Mouse (Mus musculus) hindbrain, postnatal 0 days (tissue): ENCODE measurements at regions not wholly inside any gene's neighbourhood (a gene's known extent, or its start where the extent isn't known, plus 50 kb on each side); places are given as distances from the start of the nearest gene placed in this dataset.
"Not testable (repeated sequence)": the region's sequence is repeated elsewhere in the genome, so short reads cannot be mapped to it uniquely, and the experiment has no call there.

Experiments
- ATAC-seq: fragments of 200-750 bp; cut with Nextera tagmentation; 2 replicates; pipeline ENCODE4 v1.8.0; 2017; ENCODE audit warnings: mild to moderate bottlenecking, moderate TSS enrichment, moderate library complexity
- DNase-seq: peaks from one replicate; pipeline ENCODE4 v3.0.0-alpha.2; 2015; ENCODE audit warnings: low spot score
- H3K27ac ChIP-seq: fragments of 300-500 bp; sonication (generic); 2 replicates; pipeline ENCODE4 v1.5.1; 2014; ENCODE audit warnings: mild to moderate bottlenecking
- H3K27me3 ChIP-seq: fragments of 300-500 bp; sonication (generic); 2 replicates; pipeline ENCODE4 v1.6.1; 2014; ENCODE audit warnings: low read length, mixed read lengths; ENCODE audit not compliant: insufficient read depth
- H3K36me3 ChIP-seq: fragments of 300-500 bp; sonication (generic); 2 replicates; pipeline ENCODE4 v1.6.1; 2014; ENCODE audit warnings: low read length, mixed read lengths; ENCODE audit not compliant: insufficient read depth
- H3K4me1 ChIP-seq: fragments of 300-500 bp; sonication (generic); 2 replicates; pipeline ENCODE4 v1.6.1; 2014; ENCODE audit warnings: antibody characterized with exemption, low read length, mixed read lengths; ENCODE audit not compliant: insufficient read depth
- H3K4me2 ChIP-seq: fragments of 300-500 bp; sonication (generic); 2 replicates; pipeline ENCODE4 v1.6.1; 2014; ENCODE audit warnings: low read depth, mild to moderate bottlenecking, low read length, moderate library complexity, mixed read lengths
- H3K4me3 ChIP-seq: fragments of 300-500 bp; sonication (generic); 2 replicates; pipeline ENCODE4 v1.5.1; 2014; ENCODE audit warnings: low read length
- H3K9ac ChIP-seq: fragments of 300-500 bp; sonication (generic); replicated peaks from 2 replicates; pipeline ENCODE4 v1.6.1; 2014; ENCODE audit warnings: mild to moderate bottlenecking, low read length, moderate library complexity, mixed read lengths
- H3K9me3 ChIP-seq: fragments of 300-500 bp; sonication (generic); 2 replicates; pipeline ENCODE4 v1.6.1; 2016; ENCODE audit warnings: low read length, mixed read lengths
- CTCF ChIP-seq: IDR thresholded peaks from 2 replicates; pipeline ENCODE4 v1.5.1; 2016; ENCODE audit warnings: antibody characterized with exemption, control low read depth, low read depth
- WGBS: fragments of 180-500 bp; shearing (Covaris S2); extraction: QIAGEN DNeasy Blood & Tissue Kit; methylation state at CpG from one replicate; pipeline ENCODE4 v1.1.7; 2014; 5-methylcytosine and 5-hydroxymethylcytosine counted together

DNA sequence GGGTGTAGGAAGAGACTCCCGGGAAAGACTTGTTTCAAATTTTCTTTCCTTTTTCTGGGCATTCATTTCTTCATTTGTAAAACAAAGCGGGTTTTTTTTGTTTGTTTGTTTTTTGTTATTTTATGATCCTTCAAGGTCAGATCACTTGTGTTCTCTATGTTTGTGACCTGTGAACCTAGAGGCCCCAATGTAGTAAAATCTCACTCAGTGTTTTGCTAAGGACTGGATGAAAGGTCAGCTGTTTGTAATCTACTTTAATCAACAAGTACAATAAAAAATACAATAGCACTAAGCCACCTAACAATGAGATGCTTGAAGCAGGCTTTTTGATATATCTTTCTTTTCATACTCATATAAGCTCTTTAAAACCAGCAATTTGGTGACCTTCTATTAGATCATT is 91.3 kb downstream of the Dusp6 start:
- ATAC-seq (no peak), DNase-seq (no peak)
- Histone ChIP-seq H3K27me3 (no peaks in the 10 kb centered on the region), H3K4me2 (no peak overlapping the region), H3K27ac (no peak overlapping the region), H3K9ac (no peak overlapping the region), H3K36me3 (no peaks in the 10 kb centered on the region), H3K4me3 (no peak overlapping the region), H3K9me3 (no peaks in the 10 kb centered on the region), H3K4me1 (no peaks in the 10 kb centered on the region)
- TF ChIP-seq CTCF = no peak
- 93% methylated on average over 2 of the region's 2 CpGs for WGBS

DNA sequence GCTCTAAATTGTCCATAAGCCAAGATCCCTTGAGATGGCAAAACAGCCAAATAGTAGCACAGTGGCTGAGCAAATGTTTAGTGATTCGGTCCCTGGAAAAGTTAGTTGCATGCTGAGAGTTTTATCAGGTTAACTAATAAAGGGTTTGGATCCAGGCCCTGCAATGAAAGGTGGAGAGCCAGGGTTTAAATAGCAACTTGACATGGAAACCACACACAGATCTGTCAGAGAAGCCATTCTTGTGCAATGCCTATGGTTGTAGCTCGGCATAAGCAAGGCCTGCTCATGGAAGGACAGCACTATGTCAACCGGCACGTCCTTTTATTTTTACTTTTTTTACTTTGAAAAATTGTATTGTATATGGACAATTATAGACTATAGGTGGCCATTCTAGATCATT is 92.3 kb downstream of the Dusp6 start:
- no peaks in the 10 kb centered on the region for H3K27me3 ChIP-seq
- H3K4me3 ChIP-seq = no peak overlapping the region
- no peaks in the 10 kb centered on the region for H3K36me3 ChIP-seq
- H3K4me2 ChIP-seq = no peak overlapping the region
- H3K9ac ChIP-seq = no peak overlapping the region
- TF ChIP-seq CTCF = no peak
- H3K9me3 ChIP-seq = no peaks in the 10 kb centered on the region
- DNase-seq = no peak
- H3K27ac ChIP-seq = no peak overlapping the region
- 87% methylated on average over 4 of the region's 4 CpGs for WGBS
- H3K4me1 ChIP-seq = no peaks in the 10 kb centered on the region
- no peak for ATAC-seq

DNA sequence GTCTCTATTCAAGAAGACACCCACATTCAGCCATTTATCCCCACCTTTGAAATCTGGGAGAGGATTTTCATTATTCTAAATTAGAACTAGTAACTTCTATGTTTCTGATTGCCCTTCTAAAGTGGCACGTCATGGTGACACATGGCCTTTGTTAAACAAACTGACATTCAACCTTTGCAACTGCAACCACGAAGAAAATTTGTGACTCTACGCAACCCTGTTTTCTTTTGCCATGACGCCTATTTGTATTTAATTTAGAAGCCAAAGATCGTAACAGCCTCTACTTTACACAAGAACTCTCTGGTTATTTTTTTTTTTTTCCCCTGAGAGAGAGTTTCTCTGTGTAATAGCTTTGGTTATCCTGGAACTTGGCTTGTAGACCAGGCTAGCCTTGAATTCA is 93.2 kb downstream of the Dusp6 start:
- ATAC-seq = no peak
- no peaks in the 10 kb centered on the region for H3K27me3 ChIP-seq
- no peak overlapping the region for H3K4me3 ChIP-seq
- WGBS = 83% methylated on average over 5 of the region's 5 CpGs
- H3K4me2 ChIP-seq = no peak overlapping the region
- no peak overlapping the region for H3K9ac ChIP-seq
- H3K36me3 ChIP-seq = no peaks in the 10 kb centered on the region
- H3K9me3 ChIP-seq = no peaks in the 10 kb centered on the region
- no peak overlapping the region for H3K27ac ChIP-seq
- no peak for TF ChIP-seq CTCF
- no peaks in the 10 kb centered on the region for H3K4me1 ChIP-seq
- no peak for DNase-seq

DNA sequence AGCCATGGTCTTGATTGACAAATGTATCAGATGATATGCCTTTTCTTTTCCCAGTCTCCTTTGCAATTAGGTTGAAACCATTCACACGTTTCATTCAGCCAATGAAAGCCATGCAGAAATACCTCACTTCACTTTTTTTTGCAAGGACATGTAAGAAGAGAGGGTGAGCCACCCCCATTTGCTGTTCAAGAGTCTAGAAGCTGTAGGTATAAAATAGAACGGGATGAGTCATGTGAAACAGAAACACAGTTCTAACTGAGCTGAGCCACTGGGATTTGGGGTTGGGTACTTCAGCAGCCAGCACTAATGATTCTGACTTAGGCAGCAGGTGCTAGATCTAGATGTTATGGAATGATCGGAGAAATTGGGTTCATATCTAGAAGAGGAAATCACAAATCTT is 93.9 kb downstream of the Dusp6 start:
- Histone ChIP-seq H3K9me3 (no peaks in the 10 kb centered on the region), H3K4me2 (no peak overlapping the region), H3K9ac (no peak overlapping the region), H3K27ac (no peak overlapping the region), H3K4me1 (no peaks in the 10 kb centered on the region), H3K36me3 (no peaks in the 10 kb centered on the region), H3K27me3 (no peaks in the 10 kb centered on the region), H3K4me3 (no peak overlapping the region)
- TF ChIP-seq CTCF = no peak
- ATAC-seq = no peak
- DNase-seq = no peak
- WGBS = 81% methylated on average over 3 of the region's 3 CpGs

DNA sequence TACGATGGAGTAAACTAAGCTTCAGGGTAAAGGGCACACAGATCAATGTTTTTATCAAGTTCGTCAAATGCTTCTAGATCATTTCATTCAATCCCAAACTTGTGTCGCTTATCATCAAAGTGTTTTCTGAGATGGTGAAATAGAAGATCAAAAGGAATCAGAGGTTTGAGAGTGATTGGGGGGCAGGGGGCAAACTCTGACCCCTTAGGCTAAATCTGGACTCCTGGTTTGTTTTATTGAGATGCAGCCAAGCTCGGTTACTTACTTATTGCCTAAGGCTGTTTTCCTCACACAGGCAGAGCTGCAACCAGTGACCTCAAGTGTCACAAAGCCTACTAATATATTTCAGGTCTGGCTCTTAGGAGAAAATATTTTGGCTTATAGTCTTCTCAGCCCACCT is 94.3 kb downstream of the Dusp6 start:
- WGBS = 93% methylated on average over 4 of the region's 4 CpGs
- no peak for TF ChIP-seq CTCF
- H3K9ac ChIP-seq = no peak overlapping the region
- no peaks in the 10 kb centered on the region for H3K9me3 ChIP-seq
- no peak for DNase-seq
- no peaks in the 10 kb centered on the region for H3K27me3 ChIP-seq
- ATAC-seq = no peak
- no peak overlapping the region for H3K4me3 ChIP-seq
- H3K36me3 ChIP-seq = no peaks in the 10 kb centered on the region
- H3K4me1 ChIP-seq = no peaks in the 10 kb centered on the region
- H3K4me2 ChIP-seq = no peak overlapping the region
- H3K27ac ChIP-seq = no peak overlapping the region

DNA sequence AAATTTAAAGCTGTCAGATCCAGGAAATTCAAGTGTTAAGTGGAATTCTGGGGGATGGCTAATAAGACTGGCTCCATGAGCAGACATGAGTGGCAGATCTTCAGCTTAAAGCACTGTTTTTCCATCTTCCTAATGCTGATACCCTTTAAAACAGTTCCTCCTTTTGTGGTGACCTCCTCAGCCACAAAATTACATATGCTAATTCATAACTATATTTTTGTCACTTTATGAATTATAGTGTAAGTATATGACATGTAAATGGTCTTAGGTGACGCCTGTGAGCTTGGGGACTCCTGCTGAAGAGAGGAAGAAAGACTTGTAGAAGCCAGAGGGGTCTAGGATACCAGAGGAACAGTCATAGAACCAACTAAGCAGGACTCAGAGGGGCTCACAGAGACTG is 95.2 kb downstream of the Dusp6 start:
- no peaks in the 10 kb centered on the region for H3K9me3 ChIP-seq
- no peaks in the 10 kb centered on the region for H3K36me3 ChIP-seq
- no peak overlapping the region for H3K4me2 ChIP-seq
- H3K4me3 ChIP-seq = no peak overlapping the region
- H3K4me1 ChIP-seq = no peaks in the 10 kb centered on the region
- ATAC-seq = no peak
- DNase-seq = no peak
- TF ChIP-seq CTCF = no peak
- no peak overlapping the region for H3K9ac ChIP-seq
- WGBS = 91% methylated on average over 1 of the region's 1 CpGs
- no peak overlapping the region for H3K27ac ChIP-seq
- no peaks in the 10 kb centered on the region for H3K27me3 ChIP-seq

DNA sequence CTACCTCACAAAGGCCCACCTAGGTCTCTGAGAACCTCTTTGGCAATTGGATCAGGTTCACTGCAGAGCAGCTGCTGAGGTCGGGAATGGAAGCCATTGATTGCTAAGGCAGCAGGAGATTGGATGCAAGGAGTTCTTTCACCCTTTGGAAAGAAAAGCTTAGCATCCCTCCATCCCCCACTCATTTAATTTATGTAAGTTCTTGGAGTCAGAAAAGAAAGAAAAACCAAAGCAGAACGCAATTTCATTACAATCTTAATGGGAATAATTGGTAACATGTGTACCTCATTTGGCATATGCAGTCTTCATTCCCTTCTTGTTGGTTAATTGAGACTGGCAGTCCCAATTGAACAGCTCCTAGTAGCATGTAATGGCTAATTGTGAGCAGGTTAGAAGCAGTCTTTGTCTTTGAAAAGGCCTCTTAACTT is 96.4 kb downstream of the Dusp6 start:
- no peak for DNase-seq
- Histone ChIP-seq H3K4me2 (no peak overlapping the region), H3K9ac (no peak overlapping the region), H3K4me1 (no peaks in the 10 kb centered on the region), H3K4me3 (no peak overlapping the region), H3K27me3 (no peaks in the 10 kb centered on the region), H3K36me3 (no peaks in the 10 kb centered on the region), H3K9me3 (no peaks in the 10 kb centered on the region), H3K27ac (no peak overlapping the region)
- ATAC-seq = no peak
- TF ChIP-seq CTCF = no peak
- WGBS = 43% methylated on average over 2 of the region's 2 CpGs

DNA sequence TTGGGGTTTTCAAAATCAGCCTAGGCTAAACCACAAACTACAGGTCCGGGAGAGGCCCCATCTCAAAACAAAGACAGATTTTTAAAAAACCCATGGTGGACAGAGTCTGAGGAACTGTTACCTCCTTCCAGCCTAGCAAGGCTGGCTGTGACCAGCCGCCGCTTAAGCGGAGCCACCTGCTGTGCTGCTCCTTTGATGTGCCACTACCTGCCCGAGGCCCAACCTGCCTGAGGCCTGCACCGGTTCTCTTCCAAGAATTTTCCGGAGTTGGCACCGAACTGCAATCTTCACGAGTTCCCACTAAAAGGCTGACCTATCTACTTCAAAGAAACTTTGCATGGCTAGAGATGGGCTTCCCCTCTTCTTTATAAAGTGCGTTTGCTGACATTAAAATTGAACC is 97.6 kb downstream of the Dusp6 start:
- not testable (repeated sequence) for H3K36me3 ChIP-seq, H3K27ac ChIP-seq, H3K27me3 ChIP-seq, H3K4me2 ChIP-seq, H3K9me3 ChIP-seq, DNase-seq, H3K4me3 ChIP-seq, H3K9ac ChIP-seq, H3K4me1 ChIP-seq, ATAC-seq
- 56% methylated on average over 10 of the region's 10 CpGs for WGBS
